Mouse (Mus musculus): ENCODE measurements around the gene Ccdc9b.

The Ccdc9b gene

DNA sequence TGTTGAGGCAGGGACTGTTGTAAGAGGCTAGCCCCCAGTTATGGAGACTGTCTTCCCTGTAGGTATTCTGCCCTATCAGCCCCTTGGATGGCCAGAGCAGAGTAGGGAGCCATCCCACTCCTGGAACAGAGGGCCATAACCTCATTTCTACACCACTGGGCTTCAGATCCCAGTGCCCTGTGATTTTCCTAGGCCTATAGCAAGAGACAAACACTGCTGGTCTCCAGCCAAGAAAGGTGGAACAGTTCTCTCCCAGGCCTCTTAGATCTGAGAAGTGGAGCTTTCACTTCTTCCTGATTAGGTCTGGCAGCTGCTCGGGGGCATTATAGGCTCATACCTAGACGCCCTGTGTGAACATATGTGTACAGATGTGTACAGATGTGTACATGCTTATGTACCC is 13.8 kb upstream of the Ccdc9b start:
- DNase-seq (ENCODE audit: low read depth, low spot score), result no peak

DNA sequence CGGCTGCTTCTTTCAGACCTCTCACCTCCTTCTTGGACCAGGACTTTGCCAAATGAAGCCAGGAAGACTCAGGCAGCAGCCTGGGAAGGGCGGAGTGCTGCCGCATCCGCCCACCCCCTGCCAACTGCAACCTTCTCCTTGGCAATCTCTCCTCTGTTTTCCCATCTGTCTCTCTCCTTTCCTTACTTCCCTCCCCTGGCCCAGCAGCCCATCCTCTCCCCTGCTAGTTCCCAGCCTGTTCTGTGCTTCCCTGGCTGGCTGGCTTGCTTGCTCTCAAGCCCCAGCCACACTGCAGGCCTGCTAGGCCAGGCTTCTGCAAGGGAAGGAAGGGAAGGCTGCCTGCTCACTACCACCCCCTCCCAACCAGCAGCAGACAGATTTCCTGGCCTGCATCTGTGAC is 13.4 kb upstream of the Ccdc9b start:
- DNase-seq (ENCODE audit: low read depth, low spot score), result no peak

DNA sequence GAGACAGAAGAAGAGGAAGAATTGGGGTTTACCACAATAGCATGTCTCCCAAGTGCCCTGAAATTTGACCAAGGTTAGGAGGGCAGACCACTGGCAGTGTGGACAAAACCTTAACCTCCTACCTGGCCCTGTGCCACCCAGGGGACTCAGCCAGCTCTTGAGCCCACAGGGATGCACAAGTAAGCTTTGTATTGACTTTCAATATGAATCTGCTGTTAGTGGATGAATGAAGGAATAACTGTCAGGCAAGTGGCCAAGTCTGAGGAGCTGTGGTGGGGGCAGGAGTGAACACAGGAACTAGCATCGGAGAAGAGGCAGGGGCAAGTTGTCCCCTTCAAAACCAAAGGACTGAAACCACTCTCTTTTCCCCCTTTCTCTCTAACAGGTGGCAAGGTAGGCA is 12.9 kb upstream of the Ccdc9b start:
- DNase-seq (ENCODE audit: low read depth, low spot score), result no peak

DNA sequence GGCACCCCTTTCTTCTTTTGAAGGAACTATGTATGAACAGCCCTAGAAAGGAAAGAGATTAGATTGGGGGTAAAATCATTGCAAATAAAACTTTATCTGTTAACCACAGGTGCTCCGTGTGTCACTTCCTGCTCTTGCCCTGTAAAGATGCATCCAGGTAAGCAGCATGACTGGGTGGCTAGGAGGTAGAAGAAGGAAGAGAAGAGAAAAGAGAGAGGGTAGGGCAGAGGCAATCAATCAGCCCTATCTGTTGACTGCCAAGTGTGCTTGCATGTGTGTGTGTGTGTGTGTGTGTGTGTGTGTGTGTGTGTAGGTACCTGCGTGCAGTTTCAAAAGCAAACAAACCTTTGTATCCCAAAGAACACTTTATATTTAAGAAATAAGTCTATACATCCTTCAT is 12.1 kb upstream of the Ccdc9b start:
- DNase-seq (ENCODE audit: low read depth, low spot score), result no peak

DNA sequence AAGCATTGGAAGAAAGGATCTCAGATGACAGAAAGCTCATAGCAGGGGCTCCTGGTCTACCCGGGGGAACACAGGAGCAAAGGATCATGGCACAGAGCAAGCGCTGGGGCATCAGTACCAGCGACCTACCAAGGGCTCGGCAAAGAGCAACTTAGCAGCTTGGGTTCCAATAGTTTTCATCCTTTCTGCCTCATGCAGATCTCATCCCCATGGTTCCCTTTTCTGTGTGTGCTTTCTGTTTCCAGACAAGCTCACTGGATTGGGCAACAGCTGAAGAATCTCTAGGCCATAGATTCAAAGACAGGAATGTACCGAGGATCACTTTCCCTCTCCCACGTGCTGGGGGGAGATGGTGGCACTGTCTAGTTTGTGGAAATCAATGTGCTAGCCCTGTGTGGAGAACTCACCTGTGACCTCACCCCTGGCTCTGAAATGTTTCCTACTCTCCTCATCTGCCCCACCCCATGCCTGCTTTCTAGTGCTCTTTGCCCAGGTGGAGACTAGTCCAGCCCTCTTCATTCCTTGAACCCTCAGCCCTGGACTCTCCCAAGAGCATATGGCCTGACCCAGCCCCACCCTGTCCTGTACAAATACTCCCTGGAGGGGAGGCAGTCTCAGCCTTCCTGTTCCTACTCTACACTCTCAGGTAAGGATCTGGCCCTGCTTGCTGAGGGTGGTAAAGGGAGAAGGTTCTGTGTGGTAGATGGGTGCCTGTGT is 9.9 kb upstream of the Ccdc9b start, which contains the start of gene Phgr1:
TSS of gene Phgr1 (plus strand) at position 612 of the 717 bp plus-strand sequence.
- no peak for DNase-seq (ENCODE audit: low read depth, low spot score)

DNA sequence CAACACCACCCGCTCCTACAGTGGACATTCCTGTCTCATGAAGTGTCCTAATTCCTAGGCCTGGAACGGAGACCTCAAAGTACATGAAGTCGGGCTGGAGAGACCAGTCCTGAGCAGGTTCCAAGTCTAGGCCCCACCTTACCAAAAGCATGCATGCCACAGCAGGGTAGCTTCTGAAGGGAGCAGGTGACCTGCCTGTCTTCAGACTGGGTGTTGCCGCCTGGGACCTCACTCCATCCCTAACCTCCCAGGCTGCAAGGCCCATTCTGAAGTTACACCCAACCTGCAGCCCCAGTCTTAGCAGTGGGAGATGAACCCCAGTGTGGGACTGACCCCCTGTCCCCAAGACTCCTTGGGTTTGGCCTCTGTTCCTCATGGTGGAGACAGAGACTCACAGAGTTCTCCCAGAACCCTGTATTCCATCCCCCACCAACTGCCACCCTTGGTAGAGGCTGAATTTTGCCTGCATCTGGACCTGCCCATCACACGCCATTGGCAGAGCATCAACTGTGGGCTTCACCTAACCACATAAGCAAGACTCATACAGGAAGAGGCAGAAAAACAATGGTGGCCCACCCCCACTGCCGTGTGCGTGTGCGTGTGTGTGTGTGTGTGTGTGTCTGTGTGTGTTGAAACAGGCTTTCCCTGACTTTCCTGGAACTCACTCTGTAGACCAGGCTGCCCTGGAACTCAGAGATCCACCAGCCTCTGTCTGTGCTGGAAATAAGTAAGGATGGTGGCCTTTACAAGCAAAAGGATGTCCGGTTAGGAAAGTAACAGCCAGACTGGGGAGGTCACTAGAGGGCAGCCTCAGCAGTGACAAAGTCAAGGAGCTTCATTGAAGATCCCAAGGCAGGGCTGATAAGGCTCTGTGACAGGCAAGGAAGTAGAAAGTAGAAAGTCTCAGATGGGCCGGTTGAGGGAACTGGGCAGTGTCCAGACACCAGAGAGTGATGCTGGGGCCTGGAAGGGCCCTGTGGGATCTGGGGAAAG is 3.9 kb upstream of the Ccdc9b start:
- DNase-seq (ENCODE audit: low read depth, low spot score), result no peak

DNA sequence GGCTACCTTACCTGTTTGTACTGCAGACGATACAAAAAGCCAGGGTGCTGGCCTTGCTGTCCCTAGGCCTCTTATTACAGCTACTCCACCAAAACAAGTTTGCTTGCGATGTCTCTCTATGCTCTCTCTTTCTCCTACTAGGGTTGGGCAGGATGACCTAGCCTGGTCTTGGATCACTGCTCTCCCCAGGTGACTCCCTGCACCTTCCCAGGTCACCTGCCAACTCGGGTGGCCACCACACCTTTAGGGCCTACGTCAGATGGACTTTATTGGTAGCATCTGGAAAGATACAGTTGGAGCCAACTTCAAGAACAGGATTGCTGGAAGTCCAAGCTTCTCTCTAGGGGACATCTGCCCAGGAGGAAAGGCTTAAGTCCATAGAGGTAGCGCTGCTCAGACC is 2.4 kb upstream of the Ccdc9b start:
- no peak for DNase-seq (ENCODE audit: low read depth, low spot score)

DNA sequence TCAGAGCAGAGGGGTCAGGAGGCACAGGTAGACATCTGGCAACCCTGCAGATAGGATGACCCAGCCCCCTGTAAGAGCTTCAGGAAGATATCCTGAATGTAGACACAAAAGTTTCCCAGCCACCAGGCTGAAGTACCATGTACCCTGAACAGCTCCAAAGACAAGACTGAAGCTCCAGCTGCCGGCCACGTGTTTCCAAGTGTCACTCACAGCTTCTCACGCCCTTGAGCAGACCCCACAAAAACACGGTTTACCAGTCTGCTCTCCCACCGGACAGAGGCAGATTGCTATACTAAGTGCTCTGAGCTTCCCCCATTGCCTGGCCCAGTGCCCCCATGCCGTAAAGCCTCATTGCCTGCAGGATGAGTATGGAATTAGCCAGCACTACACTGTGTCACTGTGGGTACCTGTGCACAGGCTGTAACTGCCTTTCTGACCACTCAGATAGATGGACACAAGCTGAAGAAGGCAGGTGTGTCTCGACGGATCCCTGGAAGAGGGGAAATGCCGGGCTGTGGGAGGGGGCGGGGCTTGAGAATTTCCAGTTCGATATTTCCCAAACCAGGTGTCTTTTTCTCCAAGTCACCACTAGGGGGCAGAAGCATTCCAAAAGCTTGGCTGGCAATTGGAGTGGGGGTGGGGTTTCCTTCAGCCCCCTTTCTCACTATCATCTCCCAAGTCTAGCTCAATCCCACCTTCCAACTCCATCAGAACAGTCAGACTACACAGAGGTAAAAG is 1.8 kb upstream of the Ccdc9b start:
- DNase-seq (ENCODE audit: low read depth, low spot score), result no peak

DNA sequence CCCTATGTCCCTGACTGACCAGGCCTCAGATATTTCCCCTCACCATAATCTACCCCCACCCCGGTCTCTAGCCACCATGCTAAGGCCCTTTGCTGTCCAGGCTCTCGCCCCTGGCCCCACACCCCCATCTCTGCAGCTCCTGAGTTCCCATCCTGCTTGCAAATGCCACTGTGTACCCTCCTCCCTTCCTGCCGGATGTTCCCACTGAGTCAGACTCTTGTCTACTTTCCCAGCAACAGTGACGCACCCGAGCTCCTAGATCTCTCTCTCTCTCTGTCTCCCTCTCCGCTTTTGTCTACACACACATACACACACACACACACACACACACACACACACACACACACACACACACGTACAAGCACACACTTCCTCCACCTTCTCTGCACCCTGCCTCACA is 1.0 kb upstream of the Ccdc9b start:
- DNase-seq (ENCODE audit: low read depth, low spot score), result no peak

DNA sequence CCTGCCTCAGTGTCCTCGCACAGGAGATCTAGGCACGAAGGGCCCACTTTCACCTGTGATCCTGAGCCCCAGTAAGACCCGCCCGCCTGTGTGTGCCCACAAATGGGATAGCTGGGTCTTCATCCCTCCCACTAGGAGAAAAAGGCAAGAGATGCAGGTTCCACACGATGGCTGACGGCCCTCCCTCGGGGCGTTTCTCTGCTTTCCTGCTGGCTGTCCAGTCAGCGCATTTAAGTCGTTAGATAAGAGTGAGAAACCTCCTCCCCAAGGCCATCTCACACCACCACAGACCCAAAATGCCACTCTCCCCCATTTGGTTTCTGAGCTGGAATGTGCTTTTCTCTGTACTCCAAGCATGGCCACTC is 305 bp upstream of the Ccdc9b start:
- no peak for DNase-seq (ENCODE audit: low read depth, low spot score)

DNA sequence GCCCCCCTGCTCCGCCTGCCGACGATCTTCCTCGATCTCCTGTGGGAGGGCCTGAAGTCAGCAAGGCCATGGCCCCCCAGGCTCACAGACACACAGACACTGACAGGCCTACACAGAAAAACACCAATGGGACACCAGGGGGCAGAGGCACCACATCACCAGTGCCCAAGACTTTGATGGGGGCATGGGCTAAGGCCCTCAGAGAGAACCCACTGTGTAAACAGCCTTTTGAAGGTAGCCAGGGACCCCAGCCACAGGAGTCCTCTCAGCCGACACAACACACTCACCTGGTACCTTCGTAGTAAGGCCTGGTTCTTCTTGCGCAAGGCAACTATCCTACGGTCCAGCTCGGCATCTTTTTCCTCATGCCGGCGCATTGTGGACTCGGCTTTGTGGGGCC is 1.1 kb downstream of the Ccdc9b start:
- DNase-seq (ENCODE audit: low read depth, low spot score), result no peak

DNA sequence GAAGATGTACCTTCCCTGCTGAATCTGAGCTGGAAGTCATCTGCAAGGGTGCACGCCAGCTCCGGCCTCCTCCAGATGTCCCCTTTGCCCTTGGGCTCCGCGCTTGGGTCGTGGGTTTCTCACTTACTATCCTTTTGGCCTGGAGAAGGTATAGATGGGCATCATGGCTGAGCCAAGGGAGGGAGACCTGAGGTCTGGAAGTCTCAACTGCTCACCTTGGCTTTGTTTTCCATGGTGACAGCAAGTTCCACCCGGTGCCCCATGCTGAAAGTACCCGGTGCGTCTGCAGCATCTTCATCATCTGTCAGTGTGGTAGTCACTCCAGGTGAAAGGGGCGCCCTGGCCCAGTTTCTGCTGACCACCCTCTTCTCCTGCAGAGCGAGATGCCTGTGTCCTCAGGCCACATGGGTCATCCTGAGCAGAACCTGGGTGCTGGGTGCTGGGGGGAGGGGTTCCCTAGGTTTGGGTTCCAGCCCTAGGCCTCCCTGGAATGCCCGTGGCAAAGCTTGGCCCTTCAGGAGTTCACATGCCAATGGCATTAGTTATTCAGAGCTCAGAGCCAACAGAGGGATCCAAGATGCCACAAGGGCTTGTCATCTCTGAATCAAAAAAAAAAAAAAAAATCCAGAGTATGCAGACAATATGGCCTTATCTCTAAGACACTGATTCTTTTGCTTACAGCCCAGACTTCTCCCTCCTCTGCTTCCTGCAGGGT is 2.0 kb downstream of the Ccdc9b start:
- no peak for DNase-seq (ENCODE audit: low read depth, low spot score)

DNA sequence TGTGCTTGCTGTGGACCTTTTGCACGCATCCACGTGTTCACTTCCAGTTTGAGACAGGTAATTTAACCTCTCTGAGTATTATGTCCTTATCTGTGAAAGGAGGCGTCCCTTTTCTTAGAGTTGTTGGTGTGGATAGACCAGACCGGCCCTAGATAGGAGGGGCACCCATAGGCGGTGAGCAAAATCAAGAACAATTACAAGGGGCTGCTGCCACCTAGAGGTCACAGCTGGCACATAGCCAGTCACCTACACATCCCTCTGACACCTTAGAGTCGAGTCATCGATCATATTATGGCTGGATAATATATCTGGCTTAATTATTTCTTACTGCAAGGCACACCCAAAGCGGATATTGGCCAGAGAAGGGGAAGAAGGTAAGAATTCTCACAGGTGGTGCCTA is 2.6 kb downstream of the Ccdc9b start:
- no peak for DNase-seq (ENCODE audit: low read depth, low spot score)

DNA sequence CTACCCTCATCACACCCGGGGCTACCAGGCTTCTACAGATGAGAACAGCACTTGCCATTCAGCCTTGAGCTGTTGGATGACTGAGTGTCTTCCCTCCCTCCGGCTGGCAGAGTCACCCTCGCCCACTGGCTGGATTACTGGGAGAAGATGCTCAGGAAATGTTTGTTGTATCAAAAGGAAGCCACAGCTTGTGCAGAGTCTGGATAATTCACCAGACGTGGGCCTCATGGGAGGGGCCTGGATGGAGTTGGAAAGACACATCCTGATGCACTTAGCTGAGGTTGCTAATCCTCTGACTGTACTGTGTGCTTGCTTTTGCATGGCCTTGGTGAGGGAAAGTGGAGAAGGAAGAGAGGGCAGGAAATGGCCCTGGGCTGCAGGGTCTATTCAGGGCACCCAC is 6.4 kb downstream of the Ccdc9b start:
- no peak for DNase-seq (ENCODE audit: low read depth, low spot score)

DNA sequence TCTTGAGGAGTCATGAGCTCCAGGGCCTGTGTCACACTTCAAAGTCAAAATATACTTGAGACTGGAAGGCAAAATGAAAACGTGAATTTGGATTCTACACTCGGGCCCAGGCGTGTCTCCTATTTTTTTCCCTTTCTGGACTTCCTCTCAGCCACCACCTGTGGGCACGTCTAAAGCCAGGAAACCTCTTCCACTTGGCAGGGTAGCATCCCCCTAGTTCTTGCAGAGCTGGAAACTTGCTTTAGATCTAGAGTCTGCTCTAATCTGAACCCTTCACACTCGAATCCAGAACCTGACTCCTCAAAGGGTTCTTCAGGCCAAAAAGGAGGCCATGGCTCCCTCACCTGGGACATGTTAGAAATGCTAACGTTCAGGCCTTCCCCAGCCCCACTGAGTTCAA is 7.1 kb downstream of the Ccdc9b start:
- DNase-seq (ENCODE audit: low read depth, low spot score), result no peak

DNA sequence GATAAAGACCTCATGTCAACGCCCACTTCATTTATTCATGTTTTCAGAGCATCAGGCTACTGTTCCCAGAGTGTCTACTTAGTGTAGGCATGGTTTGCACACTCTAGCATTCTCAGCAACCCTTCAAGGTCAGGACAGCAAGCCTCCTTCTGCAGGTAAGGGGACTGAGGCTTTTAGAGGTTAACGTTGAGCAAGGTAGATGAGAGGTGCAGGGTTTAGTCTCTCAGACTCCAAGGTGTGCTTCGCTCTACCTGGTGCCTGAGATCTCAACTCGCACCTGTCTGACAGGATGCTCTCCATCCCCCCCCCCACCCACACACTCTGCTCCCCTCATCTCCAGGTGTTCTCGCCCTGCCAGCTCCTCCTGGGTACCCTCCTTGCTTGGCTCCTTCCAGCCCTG is 8.3 kb downstream of the Ccdc9b start:
- no peak for DNase-seq (ENCODE audit: low read depth, low spot score)

DNA sequence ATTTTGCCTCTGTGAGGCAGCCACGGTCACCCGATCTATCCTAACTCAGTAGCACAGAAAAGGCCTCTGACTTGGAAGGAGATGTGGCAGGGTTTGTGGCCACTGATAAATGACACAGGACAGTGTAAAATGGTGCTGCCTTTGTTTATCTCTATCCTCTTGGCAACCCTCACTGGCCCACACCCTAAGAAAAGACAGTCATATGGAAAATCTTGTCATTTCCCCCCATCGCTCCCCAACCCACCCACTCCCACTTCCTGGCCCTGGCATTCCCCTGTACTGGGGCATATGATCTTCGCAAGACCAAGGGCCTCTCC is 9.7 kb downstream of the Ccdc9b start:
- DNase-seq (ENCODE audit: low read depth, low spot score), result no peak

DNA sequence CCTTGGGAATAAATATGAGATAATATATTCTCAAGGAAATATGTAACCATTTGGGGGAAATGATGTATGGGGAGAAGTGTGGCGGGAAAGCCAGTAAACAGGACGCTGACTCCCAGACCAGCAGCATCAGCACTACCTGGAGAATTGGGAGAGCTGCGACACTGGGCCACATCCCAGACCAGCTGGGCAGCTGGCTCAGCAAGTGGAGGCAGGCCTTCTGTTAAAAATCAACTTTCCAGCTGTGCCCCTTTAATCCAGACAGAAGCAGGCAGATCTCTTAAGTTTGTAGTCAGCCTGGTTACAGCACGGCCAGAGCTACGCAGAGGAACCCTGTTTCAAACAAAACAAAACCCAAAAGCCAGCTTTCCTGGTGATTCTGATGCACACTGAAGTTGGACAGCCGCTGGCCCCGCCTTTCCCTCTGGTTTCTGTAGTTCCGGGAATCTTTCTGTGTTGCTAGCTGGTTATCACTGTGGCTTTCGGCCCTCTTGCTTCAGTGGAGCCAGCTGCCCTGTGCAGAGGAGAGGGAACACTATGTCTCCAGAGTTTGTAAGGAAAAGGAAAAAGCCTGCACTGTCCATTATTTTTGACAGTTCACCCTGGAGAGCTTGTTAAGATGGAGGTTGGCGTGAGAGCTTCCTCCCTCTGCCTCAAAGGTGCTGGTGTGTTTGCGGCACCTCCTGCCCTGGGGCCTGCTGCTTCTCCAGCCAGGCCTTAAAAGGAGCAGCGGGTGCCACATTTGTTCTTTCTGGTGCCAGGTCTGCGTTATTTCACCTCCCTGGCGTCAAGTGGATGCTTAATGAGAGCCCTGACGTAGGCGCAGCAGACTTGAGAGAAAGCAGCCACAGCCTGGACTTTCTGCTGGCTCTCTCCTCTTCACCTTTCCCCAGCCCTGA is 10.3 kb downstream of the Ccdc9b start:
- no peak for DNase-seq (ENCODE audit: low read depth, low spot score)

DNA sequence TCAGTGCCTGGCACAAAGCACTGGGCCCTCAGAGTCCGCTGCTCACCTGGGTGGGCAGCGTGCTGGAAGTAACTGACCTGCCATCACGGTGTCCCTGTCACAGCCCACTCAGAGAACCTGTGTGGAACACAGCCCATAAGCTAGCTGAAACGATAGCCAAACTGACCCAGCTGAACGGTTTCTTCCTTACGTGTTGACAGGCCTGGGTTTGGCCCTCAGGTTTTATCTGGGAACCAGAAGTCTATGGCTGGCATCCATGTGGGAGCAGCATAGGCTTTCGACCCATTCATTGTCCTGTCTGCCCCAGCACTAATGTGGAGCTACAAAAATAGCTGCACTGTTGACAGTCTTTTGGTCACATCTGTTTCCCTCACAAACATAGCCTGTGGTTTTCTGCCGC is 12.0 kb downstream of the Ccdc9b start:
- DNase-seq (ENCODE audit: low read depth, low spot score), result no peak

DNA sequence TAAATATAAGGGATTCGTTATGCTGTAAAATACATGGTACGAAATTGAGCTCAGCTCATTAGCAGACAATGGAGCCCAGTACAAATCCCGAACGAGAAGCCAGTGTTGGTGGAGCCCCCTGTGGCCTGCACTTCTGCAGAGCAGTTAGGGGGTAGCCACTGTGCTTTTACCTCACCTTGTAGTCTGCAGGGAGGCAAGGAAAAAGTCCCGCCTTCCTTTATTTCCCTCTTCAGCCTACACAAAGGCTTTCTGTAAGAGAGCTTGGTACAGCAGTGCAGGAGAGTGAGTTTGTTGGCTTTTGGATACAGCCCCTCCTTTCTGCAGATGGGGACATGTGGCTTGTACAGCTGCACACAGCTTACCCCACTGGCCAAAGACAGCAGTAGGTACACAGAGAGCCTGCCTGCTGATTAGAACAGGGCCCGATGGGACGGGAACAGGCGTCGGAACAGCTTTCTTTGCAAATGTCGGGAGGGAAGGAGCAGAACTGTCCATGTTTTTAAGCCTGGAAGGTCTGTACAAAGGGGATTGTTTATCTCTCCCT is 13.0 kb downstream of the Ccdc9b start:
- DNase-seq (ENCODE audit: low read depth, low spot score), result no peak
